Mouse (Mus musculus) heart, adult 10 weeks (tissue): Measurements from ENCODE around the gene Xcl1. TPM values are rescaled to one million over a fixed set of nuclear protein-coding genes. Genes with fewer than 3 reads are reported as not detected.

Experiments
- polyA plus RNA-seq: library from polyadenylated mRNA; stranded (reverse); fragments of 350-450 nt; fragmentation: Illumina TruSeq; extraction: RNeasy Lipid Tissue Mini Kit (QIAGEN cat#74804); gene quantifications from one replicate; pipeline ENCODE4 v1.2.3, GENCODE M21; 2014; ENCODE audit warnings: low read depth, low replicate concordance

Xcl1 gene
- not detected for polyA plus RNA-seq

GRCm38 (mm10) chr1:164935477-164936044, at the start of gene Xcl1:
TSS of gene Xcl1 (minus strand) at chr1:164935527.

Other genes with a start within 250 kb of the Xcl1 start
- gene Dpt, start 138.9 kb downstream of the Xcl1 start, polyA plus RNA-seq = 126 TPM
- gene Tbx19, start 225.2 kb upstream of the Xcl1 start, polyA plus RNA-seq = not detected